Mouse (Mus musculus): ENCODE measurements around the gene Vps26a. TPM values are rescaled to one million over a fixed set of nuclear protein-coding genes. Genes with fewer than 3 reads are reported as not detected.
A peak's percentile ranks its signal among the peaks of the same experiment; 100 is the strongest.

The Vps26a gene
- polyA plus RNA-seq, 1 experiment from 2014 or later: 67.5 TPM

DNA sequence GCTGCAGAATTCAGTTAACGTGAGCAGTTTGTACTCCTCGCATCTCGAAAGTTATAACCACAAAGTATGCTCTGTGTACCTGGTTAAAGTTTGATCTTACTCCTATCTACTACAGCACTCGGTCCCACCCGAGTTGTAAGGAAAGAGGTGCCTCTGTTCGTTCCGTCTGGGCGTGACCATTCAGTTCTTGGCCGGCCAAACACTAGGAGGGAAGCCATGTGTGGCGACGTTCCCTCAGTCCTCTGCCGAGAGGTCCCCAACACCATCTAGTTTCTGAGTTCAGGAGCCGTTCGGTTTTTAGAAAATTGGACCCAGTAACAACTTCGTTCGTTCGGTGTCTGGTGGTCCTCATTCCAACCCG, 36.3 kb downstream of the Vps26a start:
- Histone ChIP-seq H3K27ac (replicated peaks) (peak overlapping the region; percentile 86), H3K27me3 (replicated peaks) (no peaks in the 10 kb centered on the region), H3K9ac (peak overlapping the region; percentile 99), H3K36me3 (peaks cover 35% of the 10 kb centered on the region), H3K4me3 (peak overlapping the region; percentile 94), H3K9me3 (no peaks in the 10 kb centered on the region), H3K4me1 (peaks cover 19% of the 10 kb centered on the region), H3K4me2 (peak overlapping the region; percentile 79)
- 33% methylated on average over 18 of the region's 18 CpGs for WGBS
- ATAC-seq (ENCODE audit: extremely low read depth, insufficient number of reproducible peaks, low FRiP score, low TSS enrichment): no peak

DNA sequence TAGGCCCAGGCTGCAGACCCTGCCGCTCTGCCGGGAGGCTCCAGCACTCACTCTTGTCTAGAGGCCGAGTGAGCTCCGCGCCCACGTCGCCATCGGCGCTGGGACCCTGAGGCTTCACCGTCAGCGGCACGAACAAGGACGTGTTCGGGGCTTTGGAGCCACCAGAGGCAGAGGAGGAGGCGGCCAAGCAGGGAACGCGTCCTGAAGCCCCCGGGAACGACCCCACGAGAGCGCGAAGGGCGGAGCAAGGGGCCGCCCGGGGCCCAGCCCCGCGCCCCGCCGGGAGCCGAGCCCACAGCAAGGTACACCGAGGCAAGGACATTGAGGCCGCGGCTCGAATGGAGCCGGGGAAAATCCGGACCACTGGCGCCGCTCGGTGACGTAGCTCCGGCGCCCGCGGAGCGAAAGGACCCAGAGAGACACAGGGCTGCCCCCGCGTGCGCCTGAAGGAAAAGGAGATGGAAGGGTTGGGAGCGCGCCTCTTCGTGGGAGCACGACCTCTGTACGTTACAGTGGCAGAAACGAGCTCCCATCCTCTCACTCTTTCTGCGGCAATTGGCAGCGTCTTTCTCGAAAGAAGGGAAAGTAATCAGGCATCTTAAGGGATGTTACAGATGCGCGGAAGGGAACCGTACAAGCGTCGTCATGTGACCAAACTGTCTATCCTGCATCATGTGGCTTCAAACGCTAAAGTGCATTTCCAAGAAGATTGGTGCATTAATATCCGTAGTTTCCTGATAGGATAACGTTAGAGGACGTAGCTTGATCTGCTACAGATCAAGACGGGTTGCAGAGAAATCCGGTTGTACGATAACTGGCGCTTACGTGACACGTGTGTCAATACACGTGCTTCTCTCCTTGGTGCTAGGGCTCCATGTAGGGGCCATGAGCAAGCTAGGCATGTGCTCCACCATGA, 37.0 kb downstream of the Vps26a start, which contains the start of the genes 4930507D05Rik and Supv3l1:
Gene 4930507D05Rik, plus strand, starts transcription at position 126 of the 916 bp plus-strand sequence.
Gene Supv3l1, minus strand, starts transcription at position 375 of the 916 bp plus-strand sequence.
- H3K9me3 ChIP-seq: no peaks in the 10 kb centered on the region
- peak within 1 kb of the TSS; percentile 94 for H3K4me3 ChIP-seq
- WGBS: under 1% methylated on average over 73 of the region's 73 CpGs
- H3K4me2 ChIP-seq: peak within 1 kb of the TSS; percentile 79
- H3K9ac ChIP-seq: peak within 1 kb of the TSS; percentile 99
- peak within 1 kb of the TSS; percentile 86 for H3K27ac ChIP-seq (replicated peaks)
- H3K36me3 ChIP-seq: peaks cover 38% of the 10 kb centered on the region
- peak; percentile 79 for ATAC-seq (ENCODE audit: extremely low read depth, insufficient number of reproducible peaks, low FRiP score, low TSS enrichment)
- peaks cover 19% of the 10 kb centered on the region for H3K4me1 ChIP-seq
- no peaks in the 10 kb centered on the region for H3K27me3 ChIP-seq (replicated peaks)

DNA sequence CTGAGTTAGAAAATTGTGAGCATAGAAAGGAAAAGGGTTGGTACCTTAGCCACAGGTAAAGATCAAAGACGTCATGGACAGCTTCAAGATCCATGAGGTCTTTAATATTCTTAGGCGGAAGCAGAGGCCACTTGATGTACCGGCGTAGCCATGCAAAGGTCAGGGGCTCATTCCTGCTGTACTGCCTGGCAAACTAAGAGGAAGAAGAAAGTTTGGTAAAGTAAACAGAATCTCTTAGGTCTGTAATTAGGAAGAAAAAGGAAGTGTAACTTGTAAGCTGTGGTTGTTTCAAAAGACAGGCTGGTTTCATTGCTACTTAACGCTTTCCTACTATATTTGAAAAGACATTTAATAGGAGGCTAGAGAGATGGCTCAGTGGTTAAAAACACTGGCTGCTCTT, 56.2 kb downstream of the Vps26a start:
- WGBS: 96% methylated on average over 5 of the region's 5 CpGs
- no peaks in the 10 kb centered on the region for H3K27me3 ChIP-seq (replicated peaks)
- peaks cover 79% of the 10 kb centered on the region for H3K36me3 ChIP-seq
- no peak overlapping the region for H3K27ac ChIP-seq (replicated peaks)
- no peak overlapping the region for H3K4me2 ChIP-seq
- no peak overlapping the region for H3K9ac ChIP-seq
- no peak for ATAC-seq (ENCODE audit: extremely low read depth, insufficient number of reproducible peaks, low FRiP score, low TSS enrichment)
- no peak overlapping the region for H3K4me3 ChIP-seq
- peaks cover 6% of the 10 kb centered on the region for H3K4me1 ChIP-seq
- no peaks in the 10 kb centered on the region for H3K9me3 ChIP-seq

DNA sequence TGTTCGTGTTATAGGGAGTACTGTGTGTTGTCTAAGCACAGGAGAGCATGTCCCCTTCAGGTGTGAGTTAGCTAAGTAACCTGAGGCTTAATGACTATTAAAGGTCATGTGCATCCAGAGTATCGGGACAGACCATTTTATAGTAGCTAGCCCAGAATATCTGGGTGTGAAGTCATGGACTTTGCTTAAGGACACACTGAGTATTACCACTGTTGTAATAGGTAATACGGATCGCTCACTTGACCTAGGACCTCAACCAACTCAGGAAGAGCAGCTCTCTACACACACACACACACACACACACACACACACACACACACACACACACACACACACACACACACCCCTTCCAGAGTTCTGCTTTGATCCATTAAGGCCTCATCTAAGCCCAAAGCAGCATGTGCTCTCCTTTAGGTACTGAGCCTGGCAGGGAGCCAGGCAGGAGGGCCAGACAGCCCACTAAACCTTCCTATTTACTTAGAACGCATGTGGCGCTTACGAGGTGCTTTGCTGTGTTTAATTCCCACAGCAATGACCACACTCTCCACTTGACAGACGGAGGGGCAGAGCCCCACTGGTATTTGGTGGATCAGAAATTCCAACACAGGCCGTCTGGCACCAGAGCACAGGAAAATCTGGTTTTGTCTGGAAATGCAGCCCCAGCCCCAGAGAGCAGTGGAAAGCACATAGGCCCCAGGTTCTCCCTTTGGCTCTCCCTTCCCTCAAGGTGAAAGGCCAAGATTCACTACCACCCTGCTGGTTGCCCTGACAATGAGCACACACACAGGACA, 61.3 kb downstream of the Vps26a start:
- no peak overlapping the region for H3K4me2 ChIP-seq
- H3K36me3 ChIP-seq: peaks cover 28% of the 10 kb centered on the region
- 0 out of 2 replicates have a peak overlapping the region, but pooled peaks have one; percentile 42 for H3K27ac ChIP-seq (replicated peaks)
- H3K4me3 ChIP-seq: no peak overlapping the region
- 47% methylated on average over 9 of the region's 9 CpGs for WGBS
- no peaks in the 10 kb centered on the region for H3K27me3 ChIP-seq (replicated peaks)
- H3K9ac ChIP-seq: peak overlapping the region; percentile 54; the same call in 1 of the 2 replicates
- no peak for ATAC-seq (ENCODE audit: extremely low read depth, insufficient number of reproducible peaks, low FRiP score, low TSS enrichment)
- peaks cover 31% of the 10 kb centered on the region for H3K4me1 ChIP-seq
- no peaks in the 10 kb centered on the region for H3K9me3 ChIP-seq

DNA sequence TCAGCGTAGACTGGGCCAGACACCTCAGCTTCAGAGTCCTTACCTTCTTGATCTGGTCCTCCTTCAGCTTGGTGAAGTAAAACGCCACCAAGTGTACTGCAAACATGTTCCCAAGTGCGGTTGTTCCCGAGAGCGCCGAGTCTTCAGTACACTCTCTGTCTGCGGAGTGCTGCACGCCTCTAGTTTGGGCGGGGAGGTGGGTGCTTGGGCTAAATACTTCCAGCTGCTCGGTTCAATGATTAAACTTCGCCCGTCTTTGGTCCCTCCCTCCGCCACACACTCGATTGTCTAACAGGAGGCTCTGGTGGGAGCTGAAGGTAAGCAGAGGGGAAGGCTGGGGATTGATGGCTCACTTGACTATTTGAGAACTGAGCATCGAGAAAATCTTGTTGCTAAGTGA, 64.3 kb downstream of the Vps26a start, which contains the start of gene Hkdc1:
Gene Hkdc1, minus strand, starts transcription at position 237 of the 400 bp plus-strand sequence.
- Histone ChIP-seq H3K27ac (replicated peaks) (peak within 1 kb of the TSS; percentile 58), H3K9ac (no peak within 1 kb of the TSS), H3K27me3 (replicated peaks) (no peaks in the 10 kb centered on the region), H3K4me3 (no peak within 1 kb of the TSS), H3K9me3 (no peaks in the 10 kb centered on the region), H3K4me2 (no peak within 1 kb of the TSS), H3K36me3 (no peaks in the 10 kb centered on the region), H3K4me1 (peaks cover 31% of the 10 kb centered on the region)
- WGBS: 59% methylated on average over 15 of the region's 15 CpGs
- ATAC-seq (ENCODE audit: extremely low read depth, insufficient number of reproducible peaks, low FRiP score, low TSS enrichment): no peak

DNA sequence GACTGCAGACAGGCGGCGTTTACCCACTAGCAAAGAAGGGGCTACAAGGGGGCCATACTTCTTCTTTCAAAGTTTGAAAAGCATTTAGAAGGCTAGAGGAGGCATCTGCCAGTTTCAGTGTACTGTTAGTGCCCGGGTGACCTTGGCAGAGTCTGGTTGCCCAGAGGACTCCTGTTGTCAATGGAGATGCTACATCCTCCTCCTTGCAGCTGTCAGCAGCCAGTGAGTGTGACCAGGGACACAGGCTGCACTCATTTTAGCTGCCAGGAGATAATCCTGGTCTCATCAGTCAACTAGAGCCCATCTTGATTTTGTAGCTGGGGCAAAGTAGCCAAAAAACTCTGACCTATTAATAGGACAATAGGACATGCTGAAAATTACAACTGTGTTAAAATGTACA, 65.5 kb downstream of the Vps26a start:
- Histone ChIP-seq H3K27me3 (replicated peaks) (no peaks in the 10 kb centered on the region), H3K4me3 (no peak overlapping the region), H3K4me2 (no peak overlapping the region), H3K9me3 (no peaks in the 10 kb centered on the region), H3K4me1 (peaks cover 31% of the 10 kb centered on the region), H3K27ac (replicated peaks) (peak overlapping the region; percentile 58), H3K36me3 (no peaks in the 10 kb centered on the region), H3K9ac (0 out of 2 replicates have a peak overlapping the region, but pooled peaks have one; percentile 1)
- WGBS: 48% methylated on average over 3 of the region's 3 CpGs
- 0 out of 2 replicates have a peak, but pooled peaks have one; percentile 54 for ATAC-seq (ENCODE audit: extremely low read depth, insufficient number of reproducible peaks, low FRiP score, low TSS enrichment)

DNA sequence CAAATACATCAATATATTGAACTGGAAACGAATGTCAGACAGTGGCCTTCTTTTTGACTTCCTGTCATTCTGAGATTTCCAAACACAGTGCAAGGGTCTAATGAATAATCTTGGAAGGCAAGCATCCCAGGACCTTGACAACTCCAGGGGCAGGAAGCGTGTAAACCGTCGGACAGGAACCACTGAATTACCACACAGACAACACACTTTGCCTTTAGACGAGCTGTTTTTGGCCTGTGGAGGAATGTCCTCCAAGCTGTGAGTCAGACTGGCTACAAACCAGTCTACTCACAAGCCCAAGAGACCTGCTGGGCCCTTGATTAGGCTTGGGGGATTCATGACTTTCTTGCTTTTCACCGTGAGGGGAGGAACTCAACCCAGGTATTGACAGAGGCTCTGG, 66.2 kb downstream of the Vps26a start:
- H3K36me3 ChIP-seq: no peaks in the 10 kb centered on the region
- H3K4me1 ChIP-seq: peaks cover 25% of the 10 kb centered on the region
- H3K27ac ChIP-seq (replicated peaks): peak overlapping the region; percentile 58
- H3K9ac ChIP-seq: no peak overlapping the region
- no peaks in the 10 kb centered on the region for H3K9me3 ChIP-seq
- ATAC-seq (ENCODE audit: extremely low read depth, insufficient number of reproducible peaks, low FRiP score, low TSS enrichment): no peak
- 58% methylated on average over 6 of the region's 6 CpGs for WGBS
- H3K4me3 ChIP-seq: no peak overlapping the region
- H3K27me3 ChIP-seq (replicated peaks): no peaks in the 10 kb centered on the region
- H3K4me2 ChIP-seq: no peak overlapping the region

DNA sequence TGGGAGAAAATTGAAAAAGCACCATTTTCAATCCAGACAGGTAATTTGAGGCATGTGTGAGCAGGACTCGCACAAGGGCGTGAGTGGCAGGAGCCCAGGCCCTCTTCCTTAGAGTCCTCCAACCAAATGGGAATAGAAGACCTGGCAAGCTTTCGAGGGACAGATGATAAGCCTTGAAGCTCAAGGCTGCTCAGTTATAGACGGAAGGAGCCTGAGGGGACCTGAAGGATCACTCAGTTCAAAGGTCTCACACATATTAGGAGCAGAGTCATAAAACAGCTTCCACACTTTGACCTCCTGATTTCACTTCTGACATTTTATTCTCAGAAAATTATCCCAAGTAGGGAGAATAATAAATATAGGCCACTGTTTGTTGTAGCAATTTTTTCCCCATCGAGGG, 67.2 kb downstream of the Vps26a start:
- ATAC-seq (ENCODE audit: extremely low read depth, insufficient number of reproducible peaks, low FRiP score, low TSS enrichment): no peak
- Histone ChIP-seq H3K4me1 (peaks cover 18% of the 10 kb centered on the region), H3K9me3 (no peaks in the 10 kb centered on the region), H3K4me3 (no peak overlapping the region), H3K4me2 (no peak overlapping the region), H3K9ac (no peak overlapping the region), H3K27me3 (replicated peaks) (no peaks in the 10 kb centered on the region), H3K36me3 (no peaks in the 10 kb centered on the region), H3K27ac (replicated peaks) (no peak overlapping the region)
- 84% methylated on average over 5 of the region's 5 CpGs for WGBS

DNA sequence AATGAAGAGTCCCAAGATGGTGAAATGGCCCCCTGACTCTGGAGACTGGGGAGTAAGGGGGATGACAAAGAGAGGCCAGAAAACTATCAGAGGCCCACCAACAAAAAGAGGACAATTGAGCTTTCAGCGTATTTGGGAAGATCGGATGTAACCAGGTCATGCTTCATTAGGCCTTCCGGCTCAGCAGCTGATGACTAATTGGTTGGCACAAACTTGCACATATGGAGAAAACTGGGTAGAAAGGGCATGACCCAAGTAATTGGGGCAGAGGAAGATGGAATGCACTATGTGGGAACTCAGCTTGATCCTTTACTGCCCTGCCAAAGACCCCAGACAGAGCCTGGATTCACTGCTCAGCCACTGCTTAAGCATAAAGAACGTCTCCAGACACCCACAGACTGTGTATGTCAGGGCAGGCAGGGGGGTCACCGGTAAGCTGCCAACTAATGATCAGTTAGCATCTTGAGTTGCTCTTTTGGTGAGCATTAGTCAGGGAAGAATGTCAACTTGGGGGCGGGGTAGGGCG, 67.7 kb downstream of the Vps26a start:
- no peak for ATAC-seq (ENCODE audit: extremely low read depth, insufficient number of reproducible peaks, low FRiP score, low TSS enrichment)
- Histone ChIP-seq H3K4me1 (peaks cover 22% of the 10 kb centered on the region), H3K9me3 (no peaks in the 10 kb centered on the region), H3K4me3 (no peak overlapping the region), H3K27ac (replicated peaks) (no peak overlapping the region), H3K4me2 (no peak overlapping the region), H3K36me3 (no peaks in the 10 kb centered on the region), H3K9ac (no peak overlapping the region), H3K27me3 (replicated peaks) (no peaks in the 10 kb centered on the region)
- 83% methylated on average over 7 of the region's 7 CpGs for WGBS

DNA sequence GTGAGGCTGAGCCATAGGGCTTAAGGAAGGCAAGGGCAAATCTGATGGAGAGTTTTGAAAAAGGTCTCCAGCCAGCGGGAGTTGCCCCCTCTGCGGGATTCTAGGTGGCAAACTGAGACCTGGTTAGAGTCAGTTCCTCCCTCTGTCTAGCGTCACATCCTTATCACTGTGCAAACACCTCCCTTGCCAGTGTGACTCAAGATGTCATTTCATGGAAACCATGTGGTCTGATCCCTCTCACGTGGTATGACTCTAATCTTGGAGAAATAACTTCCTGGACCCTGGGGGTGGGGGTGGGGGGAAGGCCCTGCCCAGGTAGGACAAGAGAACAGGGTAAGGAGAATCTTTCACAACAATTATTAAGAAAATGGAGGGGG, 73.0 kb downstream of the Vps26a start:
- no peaks in the 10 kb centered on the region for H3K36me3 ChIP-seq
- no peaks in the 10 kb centered on the region for H3K9me3 ChIP-seq
- no peak overlapping the region for H3K4me3 ChIP-seq
- no peak overlapping the region for H3K9ac ChIP-seq
- peaks cover 22% of the 10 kb centered on the region for H3K4me1 ChIP-seq
- 0 out of 2 replicates have a peak overlapping the region, but pooled peaks have one; percentile 54 for H3K27ac ChIP-seq (replicated peaks)
- ATAC-seq (ENCODE audit: extremely low read depth, insufficient number of reproducible peaks, low FRiP score, low TSS enrichment): 0 out of 2 replicates have a peak, but pooled peaks have one; percentile 11
- no peak overlapping the region for H3K4me2 ChIP-seq
- H3K27me3 ChIP-seq (replicated peaks): peaks cover 17% of the 10 kb centered on the region
- WGBS: 6% methylated on average over 4 of the region's 4 CpGs
